Mouse (Mus musculus): ENCODE measurements around the gene Ppdpf. TPM values are rescaled to one million over a fixed set of nuclear protein-coding genes. Genes with fewer than 3 reads are reported as not detected.

Ppdpf gene
- 10 to 100 TPM; 67.4 to 71.2 TPM for total RNA-seq (2021)
- long read RNA-seq, experiment 1, transcript Ppdpf-201 (5 exons, 1,160 nt) = minor isoform, 11 of 63 reads
- long read RNA-seq, experiment 1, transcript Ppdpf-206 (4 exons, 750 nt) = major isoform, 14 of 63 reads
- long read RNA-seq, experiment 1, transcript Ppdpf-202 (5 exons, 689 nt) = minor isoform, 12 of 63 reads
- long read RNA-seq, experiment 1, transcript Ppdpf-205 (3 exons, 771 nt) = minor isoform, 12 of 63 reads
- long read RNA-seq, experiment 1, partial matches to known transcripts = 3 of 63 reads
- long read RNA-seq, experiment 1, other reads (novel, unspliced or antisense) = 4 of 63 reads
- long read RNA-seq, experiment 2, transcript Ppdpf-202 (5 exons, 689 nt) = minor isoform, 12 of 61 reads
- long read RNA-seq, experiment 2, transcript Ppdpf-206 (4 exons, 750 nt) = minor isoform, 14 of 61 reads
- long read RNA-seq, experiment 2, transcript Ppdpf-201 (5 exons, 1,160 nt) = major isoform, 15 of 61 reads
- long read RNA-seq, experiment 2, transcript Ppdpf-205 (3 exons, 771 nt) = minor isoform, 9 of 61 reads
- long read RNA-seq, experiment 2, partial matches to known transcripts = 3 of 61 reads
- long read RNA-seq, experiment 2, other reads (novel, unspliced or antisense) = 4 of 61 reads

GRCm38 (mm10) chr2:181187121-181188000 lies at the start of gene Ppdpf:
Gene Ppdpf, plus strand, starts transcription at chr2:181187247.
- DNase-seq (ENCODE audit: low spot score in 2 of 2) = peak; percentile 77 to 89

- DNase-seq (ENCODE audit: low spot score in 2 of 2) = no peak
These were observed 47.3 kb upstream of the Ppdpf start for GRCm38 (mm10) chr2:181139641-181140193.

GRCm38 (mm10) chr2:181142703-181143135 lies 44.3 kb upstream of the Ppdpf start:
- DNase-seq (ENCODE audit: low spot score in 2 of 2) = no peak

GRCm38 (mm10) chr2:181143509-181144276 lies 43.4 kb upstream of the Ppdpf start:
- no peak for DNase-seq (ENCODE audit: low spot score in 2 of 2)

- no peak for DNase-seq (ENCODE audit: low spot score in 2 of 2)
These were observed 42.4 kb upstream of the Ppdpf start for GRCm38 (mm10) chr2:181144675-181145074.

GRCm38 (mm10) chr2:181146976-181147545 lies 40.0 kb upstream of the Ppdpf start:
- DNase-seq (ENCODE audit: low spot score in 2 of 2) = no peak

- DNase-seq (ENCODE audit: low spot score in 2 of 2) = no peak
These were observed 39.3 kb upstream of the Ppdpf start for GRCm38 (mm10) chr2:181147546-181148317.

- DNase-seq (ENCODE audit: low spot score in 2 of 2) = no peak
These were observed 38.6 kb upstream of the Ppdpf start for GRCm38 (mm10) chr2:181148318-181148955.

- no peak for DNase-seq (ENCODE audit: low spot score in 2 of 2)
These were observed 36.8 kb upstream of the Ppdpf start for GRCm38 (mm10) chr2:181150281-181150680.

- DNase-seq (ENCODE audit: low spot score in 2 of 2) = no peak
These were observed 34.3 kb upstream of the Ppdpf start for GRCm38 (mm10) chr2:181152701-181153100.

- no peak for DNase-seq (ENCODE audit: low spot score in 2 of 2)
These were observed 33.9 kb upstream of the Ppdpf start for GRCm38 (mm10) chr2:181153131-181153530.

GRCm38 (mm10) chr2:181153837-181154236 lies 33.2 kb upstream of the Ppdpf start:
- DNase-seq (ENCODE audit: low spot score in 2 of 2) = no peak

- DNase-seq (ENCODE audit: low spot score in 2 of 2) = no peak
These were observed 32.7 kb upstream of the Ppdpf start for GRCm38 (mm10) chr2:181154361-181154760.

- DNase-seq (ENCODE audit: low spot score in 2 of 2) = no peak
These were observed 32.1 kb upstream of the Ppdpf start for GRCm38 (mm10) chr2:181154831-181155415.

GRCm38 (mm10) chr2:181155801-181156200 lies 31.2 kb upstream of the Ppdpf start:
- DNase-seq (ENCODE audit: low spot score in 2 of 2) = no peak

- DNase-seq (ENCODE audit: low spot score in 2 of 2) = no peak
These were observed 30.6 kb upstream of the Ppdpf start, which contains the start of gene Eef1a2 for GRCm38 (mm10) chr2:181156248-181157121. Gene Eef1a2, minus strand, starts transcription at chr2:181157014.

GRCm38 (mm10) chr2:181157180-181157579 lies 29.9 kb upstream of the Ppdpf start:
- DNase-seq (ENCODE audit: low spot score in 2 of 2) = no peak

Data from gastrocnemius, postnatal 4 days (tissue).